Mouse (Mus musculus) layer of hippocampus, adult 11-12 months (tissue): ENCODE data around the gene Taok2.

Experiments
- DNase-seq: peaks from one replicate; pipeline ENCODE4 v3.0.0; 2022; ENCODE audit warnings: low spot score

Gene Taok2

GRCm38 (mm10) chr7:126825403-126825802 is 59.1 kb downstream of the Taok2 start:
- DNase-seq, result no peak

GRCm38 (mm10) chr7:126823940-126824339 is 60.6 kb downstream of the Taok2 start:
- DNase-seq, result no peak

GRCm38 (mm10) chr7:126823202-126823711 is 61.2 kb downstream of the Taok2 start:
- DNase-seq, result no peak

- DNase-seq, result no peak
Measured at GRCm38 (mm10) chr7:126822741-126823140, 61.8 kb downstream of the Taok2 start.

- DNase-seq, result peak; percentile 82
Measured at GRCm38 (mm10) chr7:126821835-126822511, 62.5 kb downstream of the Taok2 start.

- DNase-seq, result no peak
Measured at GRCm38 (mm10) chr7:126818818-126819217, 65.7 kb downstream of the Taok2 start.

- no peak for DNase-seq
Measured at GRCm38 (mm10) chr7:126817595-126817994, 66.9 kb downstream of the Taok2 start.

GRCm38 (mm10) chr7:126816494-126816893 is 68.0 kb downstream of the Taok2 start:
- DNase-seq, result no peak

GRCm38 (mm10) chr7:126815726-126816222 is 68.7 kb downstream of the Taok2 start:
- DNase-seq, result no peak
